Mouse (Mus musculus): ENCODE data around the gene Gdf2. TPM values are rescaled to one million over a fixed set of nuclear protein-coding genes. Genes with fewer than 3 reads are reported as not detected.

Gene Gdf2
- not detected for polyA plus RNA-seq (2012; fragmentation: generic; extraction: Trizol)

DNA sequence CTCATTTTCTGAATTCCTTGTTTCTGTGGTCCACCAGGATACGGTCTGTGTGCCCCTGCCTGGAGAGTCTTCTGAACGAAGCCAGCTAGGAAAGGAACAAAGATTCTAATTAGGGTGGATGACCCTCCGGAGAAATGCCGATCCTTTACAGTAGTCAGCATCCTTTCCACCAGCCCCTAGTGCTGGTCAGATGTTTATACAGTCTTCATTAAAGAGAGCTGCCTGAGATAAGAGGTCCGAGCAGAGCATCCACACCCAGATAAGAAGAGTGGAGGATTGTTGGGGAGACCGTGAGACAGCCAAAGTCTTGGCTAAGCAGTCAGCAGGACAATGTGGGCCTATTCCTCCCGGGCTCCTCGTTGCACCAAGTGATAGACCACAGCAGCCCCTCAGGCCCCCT is at the start of gene Gdf2:
Gene Gdf2 (plus strand): TSS at position 301 of the 400 bp plus-strand sequence.
- no peak for TF ChIP-seq POLR2AphosphoS2 (IDR thresholded peaks at IDR 0.05; ENCODE audit: insufficient read length, low read depth)
- no peak for TF ChIP-seq REST (IDR thresholded peaks at IDR 0.05; ENCODE audit: insufficient read depth, insufficient read length)
- TF ChIP-seq SRF (IDR thresholded peaks at IDR 0.05; ENCODE audit: control insufficient read depth, insufficient read length, low read depth), result no peak
- no peak for TF ChIP-seq MYOD1 (IDR thresholded peaks at IDR 0.05; ENCODE audit: control insufficient read depth in 1 of 3, insufficient read length in 2 of 3, low read depth in 2 of 3)
- no peak within 1 kb of the TSS for H3K4me2 ChIP-seq (ENCODE audit: low read depth)
- H3K27me3 ChIP-seq (ENCODE audit: control insufficient read depth, insufficient read depth, insufficient read length), result peaks cover 4% of the 10 kb centered on the region
- no peak within 1 kb of the TSS for H3K4me3 ChIP-seq
- H3K36me3 ChIP-seq (ENCODE audit: control insufficient read depth, insufficient read depth), result no peaks in the 10 kb centered on the region
- no peaks in the 10 kb centered on the region for H3K79me2 ChIP-seq (ENCODE audit: control insufficient read depth, insufficient read depth)
- H3ac ChIP-seq (ENCODE audit: control insufficient read depth, insufficient read length), result no peak within 1 kb of the TSS

DNA sequence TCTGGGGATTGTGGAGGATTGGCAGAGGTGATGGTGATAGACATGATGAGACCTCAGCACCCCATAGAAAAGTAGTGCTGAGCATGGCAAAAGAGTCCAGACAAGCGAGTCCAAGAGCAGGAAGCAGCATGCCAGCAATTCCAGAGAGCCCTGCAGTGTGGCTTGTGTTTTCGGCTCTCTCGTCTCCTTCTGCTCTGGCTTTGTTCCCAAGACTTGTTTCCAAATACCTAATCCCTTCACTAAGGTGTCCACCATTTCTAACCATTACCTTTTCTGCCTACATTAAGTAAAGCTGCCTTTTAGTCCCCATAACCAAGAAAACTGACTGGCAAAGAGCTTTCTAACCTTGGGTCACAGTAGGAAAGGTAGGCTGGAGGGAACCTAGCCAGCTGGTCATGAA is 49.3 kb upstream of the Gdf2 start:
- no peak overlapping the region for H3K4me3 ChIP-seq
- H3ac ChIP-seq (ENCODE audit: control insufficient read depth, insufficient read length), result no peak overlapping the region
- no peak overlapping the region for H3K4me2 ChIP-seq (ENCODE audit: low read depth)
- no peaks in the 10 kb centered on the region for H3K36me3 ChIP-seq (ENCODE audit: control insufficient read depth, insufficient read depth)
- TF ChIP-seq CEBPB (IDR thresholded peaks at IDR 0.05; ENCODE audit: insufficient read depth, poor library complexity, severe bottlenecking) (no peak), TCF12 (IDR thresholded peaks at IDR 0.05; ENCODE audit: insufficient read depth, poor library complexity, severe bottlenecking) (no peak), MAX (IDR thresholded peaks at IDR 0.05; ENCODE audit: low read depth) (no peak), POLR2A (IDR thresholded peaks at IDR 0.05; ENCODE audit: insufficient read length, low read depth) (no peak), E2F4 (IDR thresholded peaks at IDR 0.05; ENCODE audit: insufficient read depth) (no peak)
- H3K27me3 ChIP-seq (ENCODE audit: control insufficient read depth, insufficient read depth, insufficient read length), result peaks cover 43% of the 10 kb centered on the region
- H3K79me2 ChIP-seq (ENCODE audit: control insufficient read depth, insufficient read depth), result no peaks in the 10 kb centered on the region

DNA sequence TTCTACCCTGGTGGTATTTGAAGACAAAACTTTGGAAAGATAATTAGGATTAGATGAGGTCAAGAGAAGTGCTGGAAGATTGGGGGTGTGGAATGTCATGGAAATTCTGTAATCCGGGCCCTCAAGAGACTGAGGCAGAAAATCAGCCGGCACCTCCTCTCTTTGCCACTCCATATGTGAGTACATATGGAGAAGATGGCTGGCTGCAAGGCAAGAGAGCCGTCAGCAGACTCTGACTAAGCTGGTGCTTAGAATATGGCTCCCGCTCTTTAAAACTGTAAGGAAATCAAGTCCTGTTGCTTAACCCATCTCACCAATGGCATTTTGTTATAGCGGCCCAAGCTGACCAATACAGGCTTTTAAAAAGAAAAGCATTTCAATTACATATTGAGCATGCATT is 45.1 kb upstream of the Gdf2 start:
- TF ChIP-seq CEBPB (IDR thresholded peaks at IDR 0.05; ENCODE audit: insufficient read depth, poor library complexity, severe bottlenecking) (no peak), USF1 (IDR thresholded peaks at IDR 0.05; ENCODE audit: low read depth) (no peak), TCF3 (IDR thresholded peaks at IDR 0.05; ENCODE audit: insufficient read length, low read depth) (no peak), MYOG (IDR thresholded peaks at IDR 0.05; ENCODE audit: control insufficient read depth in 1 of 3, insufficient read depth in 1 of 3, insufficient read length in 2 of 3, low read depth in 2 of 3) (no peak), REST (IDR thresholded peaks at IDR 0.05; ENCODE audit: insufficient read depth, insufficient read length) (no peak), SRF (IDR thresholded peaks at IDR 0.05; ENCODE audit: control insufficient read depth, insufficient read length, low read depth) (no peak), POLR2A (IDR thresholded peaks at IDR 0.05; ENCODE audit: insufficient read length, low read depth) (no peak), TCF12 (IDR thresholded peaks at IDR 0.05; ENCODE audit: insufficient read depth, poor library complexity, severe bottlenecking) (no peak), E2F4 (IDR thresholded peaks at IDR 0.05; ENCODE audit: insufficient read depth) (no peak), MAX (IDR thresholded peaks at IDR 0.05; ENCODE audit: low read depth) (no peak), POLR2AphosphoS2 (IDR thresholded peaks at IDR 0.05; ENCODE audit: insufficient read length, low read depth) (no peak), MYOD1 (IDR thresholded peaks at IDR 0.05; ENCODE audit: control insufficient read depth in 1 of 3, insufficient read length in 2 of 3, low read depth in 2 of 3) (no peak)
- Histone ChIP-seq H3ac (ENCODE audit: control insufficient read depth, insufficient read length) (no peak overlapping the region), H3K79me2 (ENCODE audit: control insufficient read depth, insufficient read depth) (no peaks in the 10 kb centered on the region), H3K27me3 (ENCODE audit: control insufficient read depth, insufficient read depth, insufficient read length) (peaks cover 15% of the 10 kb centered on the region), H3K4me3 (no peak overlapping the region), H3K4me2 (ENCODE audit: low read depth) (no peak overlapping the region), H3K36me3 (ENCODE audit: control insufficient read depth, insufficient read depth) (no peaks in the 10 kb centered on the region)

DNA sequence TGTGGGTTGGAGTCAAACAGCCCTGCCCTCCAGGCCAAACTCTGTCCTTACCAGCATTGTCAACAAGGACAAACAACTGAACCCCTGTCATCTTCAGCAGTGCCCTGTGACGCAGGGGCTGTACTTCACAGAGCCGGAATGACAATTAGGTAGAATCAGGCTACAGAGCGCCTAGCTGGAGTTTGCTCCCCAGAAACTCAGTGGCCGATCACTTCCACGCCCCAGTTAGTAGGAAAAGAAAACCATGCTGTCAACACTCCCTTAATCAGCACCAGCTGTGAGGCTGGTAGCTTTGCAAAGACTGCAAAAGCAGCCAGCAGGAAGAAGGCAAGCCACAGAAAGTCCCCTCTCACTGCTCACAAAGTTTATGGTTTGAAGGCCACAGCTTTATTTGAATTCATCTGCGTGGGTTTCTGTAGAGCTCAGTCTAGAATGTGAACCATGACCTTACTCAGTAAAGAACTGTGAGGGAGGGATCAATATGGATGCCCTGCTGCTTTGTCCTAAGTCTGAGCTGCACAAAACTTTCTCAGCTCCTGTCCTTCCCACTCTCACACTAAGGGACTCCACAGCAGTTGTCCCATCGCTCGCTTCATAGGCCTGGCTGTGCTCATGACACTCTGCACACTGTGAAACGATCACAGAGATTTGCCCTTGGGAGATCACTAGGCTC is 44.1 kb upstream of the Gdf2 start:
- Histone ChIP-seq H3ac (ENCODE audit: control insufficient read depth, insufficient read length) (no peak overlapping the region), H3K4me3 (no peak overlapping the region), H3K4me2 (ENCODE audit: low read depth) (no peak overlapping the region), H3K36me3 (ENCODE audit: control insufficient read depth, insufficient read depth) (no peaks in the 10 kb centered on the region), H3K79me2 (ENCODE audit: control insufficient read depth, insufficient read depth) (no peaks in the 10 kb centered on the region), H3K27me3 (ENCODE audit: control insufficient read depth, insufficient read depth, insufficient read length) (peaks cover 8% of the 10 kb centered on the region)
- no peak for TF ChIP-seq POLR2AphosphoS2 (IDR thresholded peaks at IDR 0.05; ENCODE audit: insufficient read length, low read depth)
- TF ChIP-seq MAX (IDR thresholded peaks at IDR 0.05; ENCODE audit: low read depth), result no peak
- no peak for TF ChIP-seq USF1 (IDR thresholded peaks at IDR 0.05; ENCODE audit: low read depth)
- TF ChIP-seq REST (IDR thresholded peaks at IDR 0.05; ENCODE audit: insufficient read depth, insufficient read length), result no peak
- no peak for TF ChIP-seq CEBPB (IDR thresholded peaks at IDR 0.05; ENCODE audit: insufficient read depth, poor library complexity, severe bottlenecking)
- no peak for TF ChIP-seq POLR2A (IDR thresholded peaks at IDR 0.05; ENCODE audit: insufficient read length, low read depth)
- TF ChIP-seq MYOG (IDR thresholded peaks at IDR 0.05; ENCODE audit: control insufficient read depth in 1 of 3, insufficient read depth in 1 of 3, insufficient read length in 2 of 3, low read depth in 2 of 3), result no peak
- TF ChIP-seq TCF3 (IDR thresholded peaks at IDR 0.05; ENCODE audit: insufficient read length, low read depth), result no peak
- TF ChIP-seq E2F4 (IDR thresholded peaks at IDR 0.05; ENCODE audit: insufficient read depth), result no peak
- TF ChIP-seq MYOD1 (IDR thresholded peaks at IDR 0.05; ENCODE audit: control insufficient read depth in 1 of 3, insufficient read length in 2 of 3, low read depth in 2 of 3), result no peak
- TF ChIP-seq TCF12 (IDR thresholded peaks at IDR 0.05; ENCODE audit: insufficient read depth, poor library complexity, severe bottlenecking), result no peak
- no peak for TF ChIP-seq SRF (IDR thresholded peaks at IDR 0.05; ENCODE audit: control insufficient read depth, insufficient read length, low read depth)

DNA sequence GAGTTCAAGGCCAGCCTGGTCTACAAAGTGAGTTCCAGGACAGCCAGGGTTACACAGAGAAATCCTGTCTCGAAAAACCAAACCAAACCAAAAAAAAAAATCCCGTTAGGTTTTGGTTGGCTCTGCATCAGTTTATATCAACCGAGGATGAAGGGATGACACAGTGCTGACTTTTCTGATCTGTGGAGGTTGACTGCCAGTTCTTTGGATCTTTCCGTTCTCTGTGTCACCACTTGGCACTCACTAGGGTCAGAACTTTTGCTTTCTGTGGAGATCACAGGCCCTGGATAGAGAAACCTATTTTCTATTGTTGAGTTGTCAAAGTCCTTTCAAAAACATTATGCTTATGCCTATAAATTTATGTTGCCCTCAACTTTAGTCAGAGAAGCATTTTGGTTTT is 38.1 kb upstream of the Gdf2 start:
- no peaks in the 10 kb centered on the region for H3K79me2 ChIP-seq (ENCODE audit: control insufficient read depth, insufficient read depth)
- H3K4me2 ChIP-seq (ENCODE audit: low read depth), result no peak overlapping the region
- no peak overlapping the region for H3K4me3 ChIP-seq
- no peaks in the 10 kb centered on the region for H3K36me3 ChIP-seq (ENCODE audit: control insufficient read depth, insufficient read depth)
- no peak overlapping the region for H3ac ChIP-seq (ENCODE audit: control insufficient read depth, insufficient read length)
- no peak for TF ChIP-seq POLR2A (IDR thresholded peaks at IDR 0.05; ENCODE audit: insufficient read length, low read depth)
- H3K27me3 ChIP-seq (ENCODE audit: control insufficient read depth, insufficient read depth, insufficient read length), result no peaks in the 10 kb centered on the region

All from myocyte (in vitro differentiated cells).